Mouse (Mus musculus) adrenal gland, adult (tissue): ENCODE data around the gene Tcl1b1.
"Not testable (repeated sequence)": the region's sequence is repeated elsewhere in the genome, so short reads cannot be mapped to it uniquely, and the experiment has no call there.

ENCODE experiments used
- DNase-seq, 2 experiments: peaks; one replicate each; pipeline ENCODE4 v3.0.0; 2022 to 2023; ENCODE audit warnings: low spot score in 1 of 2; ENCODE audit not compliant: inconsistent age in 2 of 2

Gene Tcl1b1

DNA sequence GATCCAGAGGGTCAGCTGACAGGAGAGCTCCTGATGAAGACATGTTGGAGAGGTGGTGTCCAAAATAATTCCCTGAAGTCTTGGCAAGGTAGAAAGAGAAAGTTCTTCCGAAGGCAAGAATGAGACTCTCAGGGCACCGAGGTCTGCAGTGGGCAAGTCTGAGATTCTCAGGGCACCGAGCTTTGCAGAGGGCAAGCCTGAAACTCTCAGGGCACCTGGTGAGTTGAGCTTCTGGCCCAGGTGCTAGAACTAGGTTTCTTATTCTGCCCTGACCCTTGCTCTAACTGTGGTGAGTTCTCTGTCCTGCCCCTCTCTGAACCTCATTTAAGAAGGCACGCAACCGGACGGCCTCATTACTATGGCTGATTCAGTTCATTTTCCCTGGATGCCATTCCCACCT lies 31.3 kb downstream of the Tcl1b1 start, which contains the start of gene Tcl1b3:
TSS of gene Tcl1b3 (plus strand) at position 301 of the 400 bp plus-strand sequence.
- DNase-seq: not testable (repeated sequence)

GRCm38 (mm10) chr12:105199684-105200497 lies 40.4 kb downstream of the Tcl1b1 start:
- DNase-seq: not testable (repeated sequence)

GRCm38 (mm10) chr12:105201657-105202056 lies 42.2 kb downstream of the Tcl1b1 start, which contains the start of gene Tcl1b4:
Gene Tcl1b4, plus strand, starts transcription at chr12:105201957.
- DNase-seq: not testable (repeated sequence)

DNA sequence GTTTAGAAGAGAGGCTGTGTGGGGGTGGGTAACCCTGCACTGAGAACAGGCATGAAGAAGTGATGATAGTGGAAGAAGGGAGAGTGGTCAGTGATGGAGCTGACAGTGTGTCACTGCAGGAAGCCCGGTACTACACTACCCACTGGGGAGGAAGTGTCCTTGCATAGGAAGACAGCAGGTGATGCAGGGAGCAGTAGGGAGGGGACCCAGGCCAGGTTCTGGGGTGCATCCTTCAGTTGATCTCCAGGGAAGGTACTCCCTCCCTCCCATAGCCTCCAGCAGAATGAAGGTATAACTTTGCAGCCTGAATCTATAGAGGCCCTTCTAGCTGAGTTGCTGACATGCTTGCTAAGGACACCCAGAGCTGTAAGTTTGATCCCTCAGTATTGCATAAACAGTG lies 47.6 kb downstream of the Tcl1b1 start:
- DNase-seq: no peak

- no peak for DNase-seq
Observed at GRCm38 (mm10) chr12:105208441-105208840, 49.0 kb downstream of the Tcl1b1 start.

GRCm38 (mm10) chr12:105209231-105209630 lies 49.7 kb downstream of the Tcl1b1 start:
- DNase-seq: no peak
